Mouse (Mus musculus) kidney, embryonic 16.5 days (tissue): ENCODE measurements around the gene Rtel1. TPM values are rescaled to one million over a fixed set of nuclear protein-coding genes. Genes with fewer than 3 reads are reported as not detected.
A peak's percentile ranks its signal among the peaks of the same experiment; 100 is the strongest.

Experiments
- ATAC-seq: fragments of 200-750 bp; cut with Nextera tagmentation; 2 replicates; pipeline ENCODE4 v1.8.0; 2017; ENCODE audit warnings: moderate TSS enrichment; ENCODE audit not compliant: low FRiP score, low TSS enrichment
- H3K27ac ChIP-seq: fragments of 300-500 bp; sonication (generic); 2 replicates; pipeline ENCODE4 v1.5.1; 2014; ENCODE audit warnings: low read length
- H3K27me3 ChIP-seq: fragments of 300-500 bp; sonication (generic); 2 replicates; pipeline ENCODE4 v1.6.1; 2014; ENCODE audit warnings: low read length, control low read depth, mixed read lengths; ENCODE audit not compliant: insufficient read depth
- H3K36me3 ChIP-seq: fragments of 300-500 bp; sonication (generic); 2 replicates; pipeline ENCODE4 v1.6.1; 2014; ENCODE audit warnings: low read length, control low read depth, mixed read lengths; ENCODE audit not compliant: insufficient read depth
- H3K4me1 ChIP-seq: fragments of 300-500 bp; sonication (generic); 2 replicates; pipeline ENCODE4 v1.6.1; 2014; ENCODE audit warnings: low read length, control low read depth, mixed read lengths; ENCODE audit not compliant: insufficient read depth
- H3K4me2 ChIP-seq: fragments of 300-500 bp; sonication (generic); replicated peaks from 2 replicates; pipeline ENCODE4 v1.6.1; 2014; ENCODE audit warnings: low read depth, low read length
- H3K4me3 ChIP-seq: fragments of 300-500 bp; sonication (generic); 2 replicates; pipeline ENCODE4 v1.5.1; 2014; ENCODE audit warnings: mild to moderate bottlenecking, low read length
- H3K9ac ChIP-seq: fragments of 300-500 bp; sonication (generic); replicated peaks from 2 replicates; pipeline ENCODE4 v1.6.1; 2014; ENCODE audit warnings: low read length
- H3K9me3 ChIP-seq: fragments of 300-500 bp; sonication (generic); 2 replicates; pipeline ENCODE4 v1.6.1; 2016; ENCODE audit warnings: low read length, control low read depth
- WGBS: fragments of 180-500 bp; shearing (Covaris S2); extraction: QIAGEN DNeasy Blood & Tissue Kit; methylation state at CpG from one replicate; pipeline ENCODE4 v1.1.7; 2014; 5-methylcytosine and 5-hydroxymethylcytosine counted together
- polyA plus RNA-seq: library from polyadenylated mRNA; unstranded; fragments of >200 nt; fragmentation: Nextera tagmentation; extraction: Ambion mirVana; gene quantifications from 2 replicates; pipeline ENCODE4 v1.2.1, GENCODE M21; 2015

Rtel1 gene
- 51.2 and 57.9 TPM in 2 replicates for polyA plus RNA-seq

- peaks cover 17% of the 10 kb centered on the region for H3K36me3 ChIP-seq
- no peaks in the 10 kb centered on the region for H3K9me3 ChIP-seq
- H3K9ac ChIP-seq: peak within 1 kb of the TSS; percentile 68
- peak; percentile 90 for ATAC-seq
- WGBS: 7% methylated on average over 40 of the region's 40 CpGs
- H3K4me2 ChIP-seq: peak within 1 kb of the TSS; percentile 80
- H3K27ac ChIP-seq: peak within 1 kb of the TSS; percentile 60
- H3K4me3 ChIP-seq: peak within 1 kb of the TSS; percentile 66
- H3K4me1 ChIP-seq: peaks cover 9% of the 10 kb centered on the region
- peaks cover 8% of the 10 kb centered on the region for H3K27me3 ChIP-seq
Observed at GRCm38 (mm10) chr2:181319248-181320102, at the start of gene Rtel1. Gene Rtel1 (plus strand): TSS chr2:181319739.

- H3K4me2 ChIP-seq: no peak overlapping the region
- H3K4me1 ChIP-seq: no peaks in the 10 kb centered on the region
- H3K9me3 ChIP-seq: no peaks in the 10 kb centered on the region
- H3K4me3 ChIP-seq: no peak overlapping the region
- no peak overlapping the region for H3K9ac ChIP-seq
- H3K36me3 ChIP-seq: peaks cover 31% of the 10 kb centered on the region
- no peak for ATAC-seq
- H3K27ac ChIP-seq: no peak overlapping the region
- 76% methylated on average over 2 of the region's 2 CpGs for WGBS
- H3K27me3 ChIP-seq: no peaks in the 10 kb centered on the region
Observed at GRCm38 (mm10) chr2:181272092-181272491, 47.4 kb upstream of the Rtel1 start.

GRCm38 (mm10) chr2:181273829-181274228 lies 45.7 kb upstream of the Rtel1 start:
- Histone ChIP-seq H3K4me2 (no peak overlapping the region), H3K36me3 (peaks cover 38% of the 10 kb centered on the region), H3K27me3 (no peaks in the 10 kb centered on the region), H3K9ac (no peak overlapping the region), H3K9me3 (no peaks in the 10 kb centered on the region), H3K4me3 (no peak overlapping the region), H3K4me1 (no peaks in the 10 kb centered on the region), H3K27ac (no peak overlapping the region)
- 89% methylated on average over 2 of the region's 2 CpGs for WGBS
- no peak for ATAC-seq

GRCm38 (mm10) chr2:181274639-181275038 lies 44.9 kb upstream of the Rtel1 start:
- Histone ChIP-seq H3K4me3 (no peak overlapping the region), H3K36me3 (peaks cover 41% of the 10 kb centered on the region), H3K9ac (no peak overlapping the region), H3K4me2 (no peak overlapping the region), H3K27me3 (no peaks in the 10 kb centered on the region), H3K9me3 (no peaks in the 10 kb centered on the region), H3K4me1 (no peaks in the 10 kb centered on the region), H3K27ac (no peak overlapping the region)
- no peak for ATAC-seq
- WGBS: 80% methylated on average over 4 of the region's 4 CpGs

DNA sequence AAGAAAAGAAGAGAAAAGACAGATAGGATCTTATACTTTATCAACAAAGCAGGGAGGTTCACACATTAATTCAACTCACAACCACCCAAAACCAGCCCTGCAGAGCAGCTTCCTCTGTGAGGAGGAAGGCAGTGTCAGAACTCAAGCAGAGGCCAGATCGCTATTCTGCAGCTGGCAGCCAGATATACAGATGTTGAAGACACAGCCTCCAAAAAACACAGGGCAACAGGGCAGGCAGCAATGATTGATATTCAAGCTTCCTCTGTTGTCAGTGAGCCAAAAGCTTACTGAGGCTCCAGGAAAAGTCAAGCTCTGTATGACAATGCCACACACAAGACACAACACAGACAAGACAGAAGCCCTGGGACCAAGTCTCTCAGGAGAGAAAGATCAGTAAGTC lies 42.8 kb upstream of the Rtel1 start:
- no peak overlapping the region for H3K4me3 ChIP-seq
- H3K9me3 ChIP-seq: no peaks in the 10 kb centered on the region
- ATAC-seq: no peak
- H3K9ac ChIP-seq: no peak overlapping the region
- no peaks in the 10 kb centered on the region for H3K27me3 ChIP-seq
- no peak overlapping the region for H3K4me2 ChIP-seq
- peaks cover 39% of the 10 kb centered on the region for H3K36me3 ChIP-seq
- H3K4me1 ChIP-seq: no peaks in the 10 kb centered on the region
- 67% methylated on average over 1 of the region's 1 CpGs for WGBS
- no peak overlapping the region for H3K27ac ChIP-seq

DNA sequence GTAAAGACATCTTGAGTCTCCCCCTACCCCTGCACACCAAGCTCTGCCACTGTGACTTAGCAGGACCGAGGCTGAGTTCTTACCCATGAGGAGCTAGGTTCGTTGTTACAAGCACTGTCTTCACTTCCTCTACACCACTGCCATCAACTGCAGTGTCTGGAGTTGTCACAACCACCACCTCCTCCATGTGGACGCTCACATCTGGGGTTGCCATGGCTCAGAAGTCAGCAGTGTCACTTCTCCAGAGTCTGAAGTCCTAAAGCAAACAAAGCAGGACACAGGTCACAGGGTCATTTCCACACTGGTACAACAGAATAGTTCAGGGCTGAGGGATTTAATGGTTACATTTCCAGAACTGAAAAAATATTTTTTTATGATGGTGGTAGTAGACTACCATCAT lies 41.7 kb upstream of the Rtel1 start:
- H3K27me3 ChIP-seq: no peaks in the 10 kb centered on the region
- H3K9ac ChIP-seq: no peak overlapping the region
- peaks cover 39% of the 10 kb centered on the region for H3K36me3 ChIP-seq
- WGBS: 73% methylated on average over 3 of the region's 3 CpGs
- no peak for ATAC-seq
- no peaks in the 10 kb centered on the region for H3K9me3 ChIP-seq
- no peak overlapping the region for H3K27ac ChIP-seq
- no peak overlapping the region for H3K4me2 ChIP-seq
- H3K4me3 ChIP-seq: no peak overlapping the region
- H3K4me1 ChIP-seq: no peaks in the 10 kb centered on the region

- no peak overlapping the region for H3K27ac ChIP-seq
- no peak for ATAC-seq
- H3K4me1 ChIP-seq: no peaks in the 10 kb centered on the region
- no peaks in the 10 kb centered on the region for H3K27me3 ChIP-seq
- no peaks in the 10 kb centered on the region for H3K9me3 ChIP-seq
- H3K4me3 ChIP-seq: no peak overlapping the region
- H3K9ac ChIP-seq: no peak overlapping the region
- H3K36me3 ChIP-seq: peaks cover 31% of the 10 kb centered on the region
- WGBS: 71% methylated on average over 1 of the region's 1 CpGs
- no peak overlapping the region for H3K4me2 ChIP-seq
Observed at GRCm38 (mm10) chr2:181279968-181280367, 39.6 kb upstream of the Rtel1 start.

DNA sequence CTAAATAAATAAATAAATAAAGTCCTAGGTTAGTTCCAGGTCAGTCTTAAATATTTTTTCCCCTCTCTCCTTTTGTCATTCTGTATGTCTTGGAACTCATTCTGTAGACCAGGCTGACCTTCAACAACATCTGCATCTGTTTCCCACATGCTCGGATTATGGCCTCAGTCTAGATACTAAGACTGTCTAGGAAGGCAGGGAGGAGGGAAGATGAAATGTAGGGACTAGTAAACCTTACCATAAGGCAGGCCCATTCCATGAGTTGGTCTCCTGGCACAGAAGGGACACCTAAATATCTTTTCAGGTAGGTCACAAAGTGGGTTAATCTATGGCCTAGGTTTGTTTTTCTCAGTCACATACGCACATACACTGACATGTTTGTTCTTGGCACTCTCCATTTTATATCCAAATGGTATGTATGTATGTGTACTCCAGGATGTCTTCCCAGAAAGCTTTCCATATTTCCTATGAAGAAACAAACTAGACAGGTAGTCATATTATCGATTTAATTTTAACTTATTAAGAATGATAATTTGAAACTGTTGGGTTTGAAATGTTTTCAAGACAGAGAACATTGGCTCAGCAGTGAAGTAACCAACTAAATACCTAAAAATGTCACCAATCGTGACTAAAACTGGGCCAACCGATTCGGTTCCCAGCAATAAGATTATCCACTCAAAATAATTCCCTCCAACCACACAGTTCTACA lies 32.8 kb upstream of the Rtel1 start:
- 54% methylated on average over 6 of the region's 6 CpGs for WGBS
- peak overlapping the region; percentile 96 for H3K9ac ChIP-seq
- H3K4me1 ChIP-seq: peaks cover 11% of the 10 kb centered on the region
- peak overlapping the region; percentile 95 for H3K27ac ChIP-seq
- peaks cover 11% of the 10 kb centered on the region; the same call in 1 of the 2 replicates for H3K36me3 ChIP-seq
- H3K4me3 ChIP-seq: peak overlapping the region; percentile 75
- no peak for ATAC-seq
- H3K4me2 ChIP-seq: peak overlapping the region; percentile 75
- no peaks in the 10 kb centered on the region for H3K27me3 ChIP-seq
- H3K9me3 ChIP-seq: no peaks in the 10 kb centered on the region

GRCm38 (mm10) chr2:181287338-181287957 lies 32.1 kb upstream of the Rtel1 start:
- peaks cover 11% of the 10 kb centered on the region; the same call in 1 of the 2 replicates for H3K36me3 ChIP-seq
- H3K4me3 ChIP-seq: peak overlapping the region; percentile 75
- peak overlapping the region; percentile 95 for H3K27ac ChIP-seq
- H3K4me1 ChIP-seq: peaks cover 11% of the 10 kb centered on the region
- no peaks in the 10 kb centered on the region for H3K9me3 ChIP-seq
- under 1% methylated on average over 49 of the region's 71 CpGs for WGBS
- peak overlapping the region; percentile 96 for H3K9ac ChIP-seq
- H3K4me2 ChIP-seq: peak overlapping the region; percentile 75
- H3K27me3 ChIP-seq: no peaks in the 10 kb centered on the region
- ATAC-seq: peak; percentile 88
